Mouse (Mus musculus): ENCODE results near the gene Eno3.

- TF ChIP-seq MAFK (IDR thresholded peaks at IDR 0.05; ENCODE audit: insufficient read depth, low read depth, low read length) (no peak), HCFC1 (IDR thresholded peaks at IDR 0.05; ENCODE audit: borderline replicate concordance, insufficient read depth, low read length) (no peak), CHD2 (IDR thresholded peaks at IDR 0.05; ENCODE audit: low read depth, low read length) (no peak), ZC3H11A (IDR thresholded peaks at IDR 0.05; ENCODE audit: borderline replicate concordance, low read depth, low read length) (no peak), ZNF384 (IDR thresholded peaks at IDR 0.05; ENCODE audit: low read depth, low read length) (no peak)
Observed at GRCm38 (mm10) chr11:70647716-70648420, 9.1 kb upstream of the Eno3 start.

All from ES-E14 (cell line).